Mouse (Mus musculus) left cerebral cortex, adult 8-10 months (tissue): Measurements from ENCODE around the gene Necab2. TPM values are rescaled to one million over a fixed set of nuclear protein-coding genes. Genes with fewer than 3 reads are reported as not detected.

Experiments
- DNase-seq, 2 experiments: peaks; one replicate each; pipeline ENCODE4 v3.0.0; 2022; ENCODE audit warnings: low spot score in 2 of 2
- total RNA-seq, 4 experiments: library from RNA; stranded (reverse); gene quantifications; 2 replicates each; pipeline ENCODE4 v1.2.4; 2022

The Necab2 gene
- total RNA-seq = 10 to 100 TPM; 91.8 to 100.0 (median 96.7) TPM

DNA sequence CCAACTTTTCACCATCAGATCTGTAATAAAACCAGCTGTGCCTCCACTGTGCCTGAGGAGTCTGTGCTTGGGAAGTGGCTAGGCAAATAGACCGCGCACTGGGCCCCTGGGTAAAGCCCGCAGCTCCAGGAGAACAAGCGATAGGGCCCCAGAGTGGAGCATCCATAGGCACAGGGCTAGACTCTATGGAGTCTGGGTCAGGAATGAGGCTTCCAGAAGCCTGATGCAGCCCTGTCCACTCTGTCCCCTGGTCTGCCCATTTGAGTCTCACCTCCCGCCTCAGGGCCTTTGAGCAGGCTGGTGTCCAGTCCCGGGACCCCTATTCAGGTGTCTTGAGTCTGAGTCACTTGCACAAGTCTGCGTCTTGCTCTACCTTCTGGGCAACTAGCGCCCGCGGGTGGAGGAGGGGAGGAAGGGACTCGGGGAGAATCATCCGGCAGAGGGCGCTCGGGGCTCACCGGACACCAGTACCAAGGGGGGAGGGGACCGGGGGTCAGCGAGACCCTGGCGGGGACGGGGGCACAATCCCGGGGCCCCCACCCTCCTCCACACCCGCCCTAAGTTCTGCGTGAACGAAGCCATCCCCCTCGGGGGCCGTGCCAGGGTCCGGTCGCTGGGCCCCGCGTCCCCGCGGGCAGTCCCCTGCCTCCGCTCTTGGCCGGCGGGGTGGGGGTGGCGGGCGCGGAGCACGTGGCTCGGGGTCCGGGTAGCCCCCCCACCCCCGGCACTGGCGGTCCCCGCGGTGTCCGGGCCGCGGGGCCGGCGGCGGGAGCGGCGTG, at the start of gene Necab2:
TSS of gene Necab2 (plus strand) at position 509 of the 779 bp plus-strand sequence.
- peak; percentile 79 to 82 for DNase-seq

DNA sequence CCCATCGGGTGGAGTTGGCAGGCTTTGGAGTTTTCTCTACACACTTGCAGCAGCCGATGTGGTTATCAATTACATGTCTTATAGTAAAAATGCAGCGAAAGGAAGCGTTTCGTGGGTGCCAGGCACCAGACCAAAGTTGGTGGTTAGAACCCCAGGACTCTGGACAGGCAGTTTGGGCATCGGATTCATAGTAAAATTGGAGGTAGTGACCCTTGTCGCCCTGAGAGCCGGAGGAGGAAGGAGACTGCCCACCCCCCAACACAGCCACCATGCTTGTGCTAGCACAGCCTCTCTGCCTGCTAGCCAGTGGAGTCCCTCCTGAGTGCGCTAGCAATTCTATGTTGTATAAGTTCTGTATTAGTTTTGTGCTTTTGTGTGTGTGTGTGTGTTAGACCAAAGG, 48.0 kb upstream of the Necab2 start:
- DNase-seq = no peak

DNA sequence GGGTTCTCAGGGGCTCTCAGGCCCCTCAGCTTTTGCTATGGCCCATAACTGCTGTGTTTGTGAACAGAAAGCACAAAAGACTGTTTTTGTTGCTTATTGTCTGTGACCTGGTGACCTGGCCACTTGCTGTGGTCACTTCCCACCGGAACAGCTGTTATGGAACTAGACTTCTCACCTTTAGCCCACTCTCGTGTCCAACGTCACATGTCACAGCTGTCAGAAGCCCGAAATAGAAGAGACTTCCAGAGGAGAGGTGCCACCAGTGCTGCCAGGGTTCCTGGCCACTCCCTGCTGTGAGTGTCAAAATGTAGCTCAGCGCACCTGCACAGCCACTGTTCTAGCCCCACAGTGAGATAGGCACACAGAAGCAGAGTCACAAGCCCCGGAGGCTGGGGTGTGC, 47.3 kb upstream of the Necab2 start:
- DNase-seq = no peak

DNA sequence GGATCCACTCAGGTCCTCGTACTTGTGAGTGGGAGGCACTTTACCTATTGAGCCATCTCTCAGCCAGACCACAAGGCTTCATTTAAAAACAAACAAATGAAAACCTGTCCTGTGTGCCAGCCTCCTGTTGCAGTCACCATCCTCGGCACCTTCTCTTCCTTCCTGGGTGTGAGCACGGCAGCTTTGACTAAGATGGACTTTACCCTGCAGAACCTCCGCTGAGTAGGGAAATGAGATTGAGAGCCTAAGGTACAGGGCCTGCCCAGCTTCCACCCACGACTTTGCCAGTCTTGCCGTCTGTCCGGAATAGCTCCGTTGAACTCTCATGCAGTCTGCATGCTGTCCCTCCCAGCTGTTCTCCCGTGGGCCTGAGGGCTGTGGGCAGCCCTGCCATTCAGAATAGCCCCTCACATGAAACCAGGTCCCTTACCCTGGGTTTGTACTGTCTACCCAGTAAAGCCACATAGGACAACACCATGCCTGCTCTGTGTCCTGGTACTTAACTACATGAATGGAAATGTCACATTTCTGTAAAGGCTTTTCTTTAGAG, 46.3 kb upstream of the Necab2 start:
- no peak for DNase-seq

DNA sequence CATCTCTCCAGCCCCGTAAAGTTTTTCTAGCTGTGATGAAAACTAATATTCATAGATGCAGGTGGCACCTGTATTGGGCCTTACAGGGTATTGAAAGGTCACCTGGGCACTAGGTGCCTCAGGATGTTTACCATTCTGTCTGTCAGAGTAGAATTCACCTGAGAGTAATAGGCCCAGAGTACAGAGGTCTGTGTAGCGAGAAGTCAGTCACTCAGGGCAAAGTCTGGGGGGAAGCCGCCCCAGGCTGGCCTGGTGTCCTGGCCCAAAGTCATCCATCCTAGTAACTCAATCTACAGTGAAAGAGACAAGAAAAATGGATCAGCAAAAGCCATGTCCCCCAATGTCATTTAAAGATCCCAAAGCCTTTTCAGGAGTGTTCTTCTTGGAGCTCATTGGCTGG, 45.6 kb upstream of the Necab2 start:
- DNase-seq = no peak

DNA sequence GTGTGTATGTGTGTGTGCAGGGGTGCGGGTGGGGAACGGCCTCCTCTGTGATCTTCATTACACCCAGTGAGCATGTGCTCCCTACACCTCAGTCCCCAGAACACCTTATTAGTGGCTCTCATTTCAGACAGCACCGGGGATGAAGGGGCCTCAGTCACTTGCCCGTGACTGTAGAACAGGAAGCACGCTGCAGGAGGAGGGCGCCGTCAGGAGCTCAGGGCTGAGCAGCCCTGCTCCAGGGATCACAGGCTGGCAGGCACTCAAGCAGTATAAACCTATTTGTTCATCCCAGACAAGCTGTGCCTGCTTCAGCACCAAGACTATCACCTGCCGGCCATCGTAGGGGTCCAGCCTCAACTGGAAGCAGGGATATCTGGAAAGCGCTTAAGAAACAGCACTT, 42.6 kb upstream of the Necab2 start:
- DNase-seq = no peak

DNA sequence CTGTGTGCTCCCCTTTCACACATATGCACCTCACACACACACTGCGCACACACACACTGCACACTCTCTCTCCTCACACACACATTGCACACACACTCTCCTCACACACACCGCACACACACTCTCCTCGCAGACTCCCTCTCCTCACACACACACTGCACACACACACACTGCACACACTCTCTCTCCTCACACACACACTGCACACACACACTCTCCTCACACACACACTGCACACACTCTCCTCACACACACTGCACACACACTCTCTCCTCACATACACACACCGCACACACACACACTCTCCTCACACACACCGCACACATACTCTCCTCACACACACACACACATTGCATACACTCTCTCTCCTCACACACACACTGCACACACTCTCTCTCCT, 41.9 kb upstream of the Necab2 start:
- no peak for DNase-seq

DNA sequence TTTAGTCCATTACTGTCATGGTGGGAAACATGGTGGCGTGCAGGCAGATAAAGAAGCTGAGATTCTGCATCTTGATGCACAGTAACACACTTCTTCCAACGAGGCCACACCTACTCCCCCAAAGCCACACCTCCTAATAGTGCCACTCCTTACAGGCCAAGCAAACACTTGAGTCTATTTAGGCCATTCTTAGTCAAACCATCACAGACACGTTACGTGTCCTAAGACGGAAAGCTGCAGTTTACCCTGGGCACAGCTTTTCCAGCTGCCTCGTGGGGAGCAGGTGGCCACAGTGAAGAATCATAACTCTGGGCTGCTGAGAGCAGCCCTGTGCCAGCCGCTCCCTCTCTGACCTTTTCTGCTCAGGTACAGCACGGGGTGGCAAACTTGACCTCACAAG, 38.2 kb upstream of the Necab2 start:
- DNase-seq = no peak

DNA sequence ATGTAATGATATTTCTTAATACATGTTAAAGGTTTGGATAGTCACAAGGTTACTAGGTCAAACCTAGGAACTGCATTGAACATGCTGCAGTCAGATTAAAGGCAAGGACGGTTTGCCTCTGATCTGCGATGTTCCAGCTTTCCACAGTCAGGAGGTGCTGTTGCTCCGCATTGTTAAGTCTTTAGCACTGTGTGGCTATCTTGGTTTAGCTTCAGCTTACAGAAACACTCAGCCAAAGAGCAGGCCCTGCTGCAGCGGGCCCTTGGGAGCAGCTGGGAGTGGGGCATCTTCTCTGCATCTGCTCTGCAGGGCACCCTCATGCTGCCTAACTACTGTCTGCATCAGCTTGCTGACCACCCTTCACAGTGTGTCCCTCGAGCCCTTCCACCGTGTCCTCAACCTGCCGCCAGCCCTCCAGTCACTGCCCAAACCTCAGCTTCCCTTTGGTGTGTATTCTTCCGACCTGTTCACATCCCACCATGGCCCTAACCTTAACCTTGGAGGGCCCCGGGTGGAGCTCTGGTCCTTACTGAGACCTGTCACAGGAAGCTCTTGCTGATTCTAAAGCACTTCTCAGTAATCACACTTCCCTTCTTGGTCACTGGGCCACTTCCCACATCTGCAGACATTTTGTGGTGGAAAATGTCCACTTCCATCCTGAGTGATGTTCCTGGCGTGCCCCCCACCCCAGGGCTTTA, 34.3 kb upstream of the Necab2 start:
- no peak for DNase-seq

DNA sequence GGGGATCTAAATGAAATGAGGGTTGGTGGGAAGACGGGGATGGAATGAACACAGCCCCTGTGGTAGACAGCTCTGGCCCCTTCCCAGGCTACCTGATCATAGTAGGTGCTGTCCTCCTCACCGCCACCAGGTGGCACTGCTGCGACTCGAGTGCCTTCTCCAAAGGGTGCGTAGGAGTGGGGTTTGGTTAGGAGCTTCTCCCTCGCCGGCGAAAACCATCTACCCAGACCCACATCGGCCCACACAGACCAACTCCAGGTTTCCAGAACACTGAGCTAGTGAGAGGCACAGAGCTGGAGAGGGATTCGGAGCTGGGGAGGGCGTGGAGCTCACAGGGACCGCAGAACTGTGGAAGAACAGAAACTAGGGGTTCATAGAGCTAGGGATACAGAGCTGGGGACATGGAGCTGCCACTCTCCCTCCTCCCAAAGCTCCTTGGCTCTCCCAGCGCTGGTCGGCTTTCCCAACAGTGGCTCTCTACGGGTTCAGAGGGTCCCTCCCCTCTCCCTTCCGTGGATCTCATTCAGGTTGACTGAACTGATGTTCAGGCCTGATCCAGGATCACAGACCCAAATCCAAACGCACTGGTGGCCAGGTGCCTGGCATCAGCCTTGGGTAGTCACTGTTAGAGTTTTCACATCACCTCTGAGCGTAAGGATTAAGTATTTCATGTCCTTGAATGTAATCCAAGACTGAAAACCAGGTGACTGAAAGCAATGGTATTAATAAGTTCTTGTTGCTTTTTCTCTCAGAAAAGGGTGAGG, 33.6 kb upstream of the Necab2 start:
- peak; percentile 61 to 71 for DNase-seq

DNA sequence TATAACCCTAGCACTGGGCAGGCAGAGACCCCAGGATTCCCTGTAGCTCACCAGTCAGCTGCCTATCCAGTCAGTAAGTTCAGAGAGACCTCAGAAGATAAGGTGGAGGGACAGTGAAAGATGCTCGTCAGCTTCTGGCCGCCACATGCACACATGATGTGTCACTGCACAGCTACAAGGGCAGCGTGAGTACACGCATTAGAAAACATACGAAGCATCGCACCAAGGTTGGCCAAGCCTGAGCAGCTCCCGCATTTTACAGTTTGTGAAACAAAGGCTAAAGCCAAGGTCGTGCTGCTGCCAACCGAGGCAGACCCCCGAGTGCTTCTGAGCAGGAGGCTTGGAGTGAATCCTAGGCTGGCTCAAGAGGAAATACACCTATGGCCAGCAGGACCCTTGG, 32.9 kb upstream of the Necab2 start:
- no peak for DNase-seq

DNA sequence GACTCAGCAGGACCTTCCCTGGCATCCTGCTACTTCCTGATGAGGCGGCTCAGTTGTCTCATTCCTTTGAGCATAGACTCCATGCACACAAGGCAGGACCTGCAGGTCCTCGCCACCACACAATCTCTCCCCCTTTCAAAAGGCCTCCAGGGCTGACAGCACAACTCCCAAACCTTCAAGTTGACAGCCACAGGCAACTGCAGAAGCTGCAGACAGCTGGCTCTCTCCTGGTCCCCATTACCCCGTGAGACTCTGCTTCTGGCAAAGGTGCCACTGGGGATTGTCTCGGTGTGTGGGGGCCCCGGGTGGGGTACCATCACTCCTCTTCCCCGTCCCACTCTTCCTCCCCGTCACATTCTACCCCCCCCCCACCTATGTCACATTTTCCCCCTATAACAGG, 26.2 kb upstream of the Necab2 start:
- DNase-seq = no peak

DNA sequence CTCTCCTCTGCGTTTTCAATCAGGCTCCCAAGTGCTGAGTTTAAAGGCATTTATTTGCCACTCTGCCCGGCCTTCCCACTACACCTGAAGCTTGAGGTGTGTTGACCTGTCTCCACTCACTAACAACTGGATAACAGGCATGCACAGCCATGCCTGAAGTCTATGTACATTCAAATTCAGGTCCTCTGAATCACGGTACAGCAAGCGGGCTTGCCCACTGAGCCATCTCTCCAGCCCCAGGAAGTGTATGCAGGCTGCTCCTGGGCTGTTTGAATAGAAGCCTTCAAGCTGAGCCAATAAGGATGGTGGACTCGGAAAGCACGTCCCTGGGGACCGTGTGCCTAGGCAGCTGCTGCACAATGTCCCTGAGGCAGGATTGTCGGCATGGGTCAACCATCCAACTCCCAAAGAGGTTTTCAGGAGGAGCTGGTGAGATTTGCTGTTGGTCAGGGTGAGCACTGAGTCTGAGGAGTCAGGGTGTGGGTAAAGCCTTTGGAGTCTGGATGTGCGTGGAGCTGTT, 24.9 kb upstream of the Necab2 start:
- DNase-seq = no peak

DNA sequence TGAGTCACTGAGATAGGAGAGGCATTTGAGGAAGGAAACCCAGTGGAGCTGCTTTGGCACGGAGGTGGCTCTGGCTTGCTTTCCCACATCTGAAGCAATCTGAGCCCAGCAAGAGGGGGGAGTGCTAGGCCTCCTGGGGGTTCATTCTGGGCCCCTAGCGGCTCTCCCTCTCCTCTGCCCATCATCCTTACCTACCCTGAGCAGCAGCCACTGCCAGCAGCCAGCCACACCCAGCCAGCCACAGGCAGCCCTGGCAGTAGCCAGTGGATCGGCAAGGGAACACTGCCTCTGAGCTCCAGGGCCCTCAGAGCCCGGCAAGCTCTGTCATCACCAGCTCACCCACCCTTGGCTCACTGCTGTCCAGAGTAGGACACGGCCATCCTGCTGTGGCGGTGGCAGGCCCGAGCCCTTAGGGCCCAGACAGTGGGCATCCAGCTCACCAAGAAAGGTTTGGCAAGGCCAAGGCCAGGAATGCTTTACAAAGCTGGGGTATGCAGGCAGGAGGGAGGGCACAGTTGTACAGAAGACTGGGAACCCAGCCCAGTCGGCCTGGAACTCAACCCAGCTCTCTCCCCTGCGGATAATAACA, 24.3 kb upstream of the Necab2 start:
- no peak for DNase-seq

DNA sequence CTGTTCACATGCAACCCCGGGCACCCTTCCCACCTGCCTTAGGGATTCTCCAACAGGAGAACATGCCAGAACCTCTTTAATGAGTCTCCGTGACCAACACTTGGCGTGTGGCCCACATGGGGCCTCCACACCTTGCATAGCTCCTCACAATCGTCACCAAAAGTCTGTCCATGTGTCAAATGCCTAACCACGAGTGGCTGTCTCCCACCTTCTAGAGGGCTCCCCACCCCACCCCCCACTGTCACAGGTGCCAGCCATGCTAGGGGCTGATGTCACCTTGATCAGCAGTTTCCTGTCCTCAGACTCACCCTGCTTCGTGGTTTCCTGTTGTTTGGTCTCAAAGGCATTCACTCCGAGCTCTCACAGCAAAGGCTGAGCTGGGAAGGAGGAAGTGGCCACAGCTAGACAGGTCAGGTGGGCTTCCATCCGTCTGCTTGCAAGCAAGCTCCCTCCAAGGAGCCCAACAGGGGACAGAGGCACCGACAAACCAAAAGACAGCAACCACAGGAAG, 22.8 kb upstream of the Necab2 start:
- no peak for DNase-seq

DNA sequence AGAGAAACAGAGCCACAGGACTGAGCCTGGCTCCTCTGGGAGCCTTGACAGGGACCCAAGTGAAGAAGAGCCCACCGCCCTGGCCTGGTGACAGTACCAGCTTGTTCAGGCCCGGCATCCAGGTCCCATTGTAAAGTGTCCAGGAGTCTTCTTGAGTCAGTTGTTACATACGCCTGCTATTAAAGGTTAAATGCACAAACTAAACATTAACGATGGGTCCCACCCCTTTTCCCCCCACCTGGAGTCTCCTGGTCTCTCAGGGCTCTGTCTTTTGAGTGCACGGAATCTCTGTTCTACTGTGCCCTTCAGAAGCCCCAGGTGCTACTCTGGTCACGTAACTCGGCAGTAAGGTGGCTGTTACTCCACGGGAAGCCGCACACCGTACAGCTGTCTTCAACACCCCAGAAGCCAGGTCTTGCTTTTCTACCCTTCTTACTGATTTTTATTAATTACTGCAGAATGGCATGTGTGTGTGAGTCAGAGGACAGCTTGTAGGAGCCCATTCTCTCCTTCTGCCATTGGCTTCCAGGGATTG, 22.3 kb upstream of the Necab2 start:
- DNase-seq = no peak

DNA sequence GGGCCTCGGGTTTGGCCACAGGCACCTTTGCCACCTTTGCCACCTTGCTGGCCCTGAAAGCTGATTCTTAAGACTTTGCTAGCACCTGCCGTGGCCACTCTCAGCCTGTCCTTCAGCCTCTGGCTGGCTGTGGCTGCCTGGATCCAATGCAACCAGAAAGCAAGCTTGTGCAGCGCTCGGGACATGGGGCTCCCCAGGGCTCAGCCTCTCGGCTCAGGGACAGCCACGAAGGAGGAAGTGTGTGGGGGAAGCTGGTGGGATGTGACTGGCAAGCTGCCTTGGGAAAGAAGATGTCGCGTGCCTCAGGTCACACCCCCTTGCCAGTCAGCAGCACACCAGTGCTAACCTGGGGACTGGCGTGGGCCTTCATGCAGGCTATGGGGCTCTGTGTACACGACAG, 21.8 kb upstream of the Necab2 start:
- DNase-seq = no peak

DNA sequence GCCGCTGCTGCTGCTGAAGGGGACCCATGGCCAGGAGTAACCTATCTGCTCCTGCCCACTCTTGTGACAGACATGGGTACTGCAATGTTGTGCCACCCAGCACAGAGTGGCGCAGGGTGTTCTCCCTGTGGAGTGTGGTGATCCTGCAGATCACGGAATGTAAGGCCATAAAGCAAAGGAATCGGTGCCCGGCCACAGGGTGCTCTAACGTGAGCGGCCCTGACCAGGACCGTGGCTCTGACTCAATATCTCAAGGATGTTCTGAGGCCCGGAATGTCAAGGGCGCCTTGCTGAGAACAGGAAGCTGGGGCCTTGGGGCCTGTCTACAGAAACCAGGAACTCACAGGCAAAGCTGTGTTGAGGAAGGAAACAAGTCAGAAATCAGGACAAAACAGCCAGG, 21.0 kb upstream of the Necab2 start:
- DNase-seq = no peak

DNA sequence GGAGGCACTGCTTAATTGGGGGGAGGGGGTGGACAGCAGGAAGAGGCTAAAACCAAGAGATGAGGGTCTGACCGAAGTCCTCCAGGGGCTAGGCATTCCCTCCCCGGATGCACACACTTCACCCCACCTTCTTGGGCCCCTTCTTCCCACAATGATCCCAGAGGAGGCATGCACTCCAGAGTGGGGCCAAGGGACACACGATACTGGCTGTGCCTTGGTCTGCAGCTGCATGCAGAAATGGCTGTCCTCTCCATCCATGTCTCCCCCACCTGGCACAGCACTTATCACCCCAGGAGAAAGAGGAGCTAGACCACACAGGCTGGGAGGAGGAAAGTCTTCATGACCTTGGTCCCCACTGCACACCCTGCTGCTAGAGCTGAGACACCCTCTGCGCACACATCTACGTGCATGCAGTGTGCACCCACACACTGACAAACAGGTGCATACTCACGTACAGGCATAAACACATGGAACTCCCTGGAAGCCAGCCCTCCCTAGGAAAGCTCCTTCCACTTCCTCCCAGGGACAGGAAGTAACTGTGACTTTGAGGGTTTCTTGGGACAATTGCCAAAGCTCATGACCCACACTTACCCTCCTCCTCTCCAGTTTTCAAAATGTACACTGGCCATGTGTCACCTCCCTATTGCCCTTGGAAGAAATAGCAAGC, 20.3 kb upstream of the Necab2 start:
- DNase-seq = no peak

DNA sequence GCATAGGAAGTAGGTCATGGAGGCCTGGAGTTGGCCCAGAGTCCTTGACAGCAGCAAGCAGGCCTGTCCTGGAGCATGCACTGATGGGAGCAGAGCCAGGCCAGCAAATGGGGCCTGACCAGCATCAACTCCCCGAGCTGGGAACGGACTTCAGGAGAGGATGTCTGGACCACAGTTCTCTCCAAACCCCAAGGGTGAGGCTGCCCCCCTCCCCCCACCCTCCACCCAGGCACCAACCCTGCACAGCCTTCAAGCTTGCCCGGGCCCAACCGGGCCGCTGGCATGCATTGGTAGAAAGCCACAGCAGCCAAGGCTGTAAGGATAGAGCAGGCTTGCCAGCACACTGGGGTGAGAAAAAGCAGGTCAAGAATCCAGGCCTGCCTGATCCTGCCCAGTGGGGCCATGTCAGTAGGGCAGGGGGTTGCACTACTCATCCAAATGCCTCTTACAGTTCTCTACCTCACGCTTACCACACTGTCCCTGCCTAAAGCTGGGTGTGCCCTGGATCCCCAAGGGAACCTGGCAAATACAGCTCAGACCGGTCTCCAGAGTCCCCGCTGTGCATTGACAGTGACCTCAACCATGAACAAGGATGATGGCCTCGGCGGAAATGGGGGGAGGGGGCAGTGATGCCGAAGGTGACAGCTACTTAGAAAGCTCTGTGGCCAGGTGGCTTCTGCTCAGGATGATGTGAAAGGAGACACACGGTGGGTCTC, 18.7 kb upstream of the Necab2 start:
- no peak for DNase-seq
